Mouse (Mus musculus) midbrain, embryonic 13.5 days (tissue): ENCODE measurements at regions not wholly inside any gene's neighbourhood (a gene's known extent, or its start where the extent isn't known, plus 50 kb on each side); places are given as distances from the start of the nearest gene placed in this dataset.

Source experiments
- ATAC-seq: fragments of 200-750 bp; cut with Nextera tagmentation; 2 replicates; pipeline ENCODE4 v1.8.0; 2017; ENCODE audit warnings: mild to moderate bottlenecking, moderate TSS enrichment, moderate library complexity
- H3K27ac ChIP-seq: fragments of 300-500 bp; sonication (generic); 2 replicates; pipeline ENCODE4 v1.5.1; 2015; ENCODE audit warnings: inconsistent platforms, mild to moderate bottlenecking, moderate library complexity
- H3K27me3 ChIP-seq: fragments of 300-500 bp; sonication (generic); 2 replicates; pipeline ENCODE4 v1.6.1; 2015; ENCODE audit warnings: mild to moderate bottlenecking, inconsistent platforms
- H3K36me3 ChIP-seq: fragments of 300-500 bp; sonication (generic); 2 replicates; pipeline ENCODE4 v1.6.1; 2015; ENCODE audit warnings: mild to moderate bottlenecking, inconsistent platforms
- H3K4me1 ChIP-seq: fragments of 300-500 bp; sonication (generic); replicated peaks from 2 replicates; pipeline ENCODE4 v1.6.1; 2015; ENCODE audit warnings: inconsistent platforms
- H3K4me2 ChIP-seq: fragments of 300-500 bp; sonication (generic); replicated peaks from 2 replicates; pipeline ENCODE4 v1.6.1; 2015; ENCODE audit warnings: moderate library complexity, mild to moderate bottlenecking, inconsistent platforms
- H3K4me3 ChIP-seq: fragments of 300-500 bp; sonication (generic); replicated peaks from 2 replicates; pipeline ENCODE4 v1.5.1; 2015; ENCODE audit warnings: mild to moderate bottlenecking, inconsistent platforms
- H3K9ac ChIP-seq: fragments of 300-500 bp; sonication (generic); replicated peaks from 2 replicates; pipeline ENCODE4 v1.6.1; 2015; ENCODE audit warnings: mild to moderate bottlenecking, inconsistent platforms
- H3K9me3 ChIP-seq: fragments of 300-500 bp; sonication (generic); 2 replicates; pipeline ENCODE4 v1.6.1; 2016; ENCODE audit warnings: mild to moderate bottlenecking, inconsistent platforms
- WGBS: fragments of 180-500 bp; shearing (Covaris S2); methylation state at CpG from one replicate; pipeline ENCODE4 v1.1.7; 2015; 5-methylcytosine and 5-hydroxymethylcytosine counted together

- no peaks in the 10 kb centered on the region for H3K9me3 ChIP-seq
- WGBS: 92% methylated on average over 10 of the region's 10 CpGs
- no peak for ATAC-seq
- H3K27me3 ChIP-seq: no peaks in the 10 kb centered on the region
- H3K4me2 ChIP-seq: no peak overlapping the region
- no peaks in the 10 kb centered on the region for H3K36me3 ChIP-seq
- H3K27ac ChIP-seq: no peak overlapping the region
- H3K9ac ChIP-seq: no peak overlapping the region
- no peak overlapping the region for H3K4me3 ChIP-seq
- H3K4me1 ChIP-seq: no peaks in the 10 kb centered on the region
Observed at GRCm38 (mm10) chr11:18712642-18713053, 306.1 kb downstream of the Meis1 start.

GRCm38 (mm10) chr11:18709628-18710027 lies 309.2 kb downstream of the Meis1 start:
- Histone ChIP-seq H3K4me2 (no peak overlapping the region), H3K9me3 (no peaks in the 10 kb centered on the region), H3K4me3 (no peak overlapping the region), H3K9ac (no peak overlapping the region), H3K36me3 (no peaks in the 10 kb centered on the region), H3K27me3 (no peaks in the 10 kb centered on the region), H3K4me1 (no peaks in the 10 kb centered on the region), H3K27ac (no peak overlapping the region)
- no peak for ATAC-seq
- 82% methylated on average over 3 of the region's 3 CpGs for WGBS

- Histone ChIP-seq H3K27ac (no peak overlapping the region), H3K4me3 (no peak overlapping the region), H3K4me2 (no peak overlapping the region), H3K9ac (no peak overlapping the region), H3K27me3 (no peaks in the 10 kb centered on the region), H3K36me3 (no peaks in the 10 kb centered on the region), H3K9me3 (no peaks in the 10 kb centered on the region), H3K4me1 (no peaks in the 10 kb centered on the region)
- ATAC-seq: no peak
- WGBS: 91% methylated on average over 6 of the region's 6 CpGs
Observed at GRCm38 (mm10) chr11:18681593-18681992, 337.2 kb downstream of the Meis1 start.

- H3K36me3 ChIP-seq: no peaks in the 10 kb centered on the region
- ATAC-seq: no peak
- H3K9ac ChIP-seq: no peak overlapping the region
- no peaks in the 10 kb centered on the region for H3K4me1 ChIP-seq
- no peak overlapping the region for H3K4me3 ChIP-seq
- H3K9me3 ChIP-seq: no peaks in the 10 kb centered on the region
- no peaks in the 10 kb centered on the region for H3K27me3 ChIP-seq
- no peak overlapping the region for H3K4me2 ChIP-seq
- WGBS: 92% methylated on average over 2 of the region's 2 CpGs
- no peak overlapping the region for H3K27ac ChIP-seq
Observed at GRCm38 (mm10) chr11:18676876-18677275, 341.9 kb downstream of the Meis1 start.

GRCm38 (mm10) chr11:18670967-18671366 lies 347.8 kb downstream of the Meis1 start:
- H3K9me3 ChIP-seq: no peaks in the 10 kb centered on the region
- ATAC-seq: no peak
- H3K4me3 ChIP-seq: no peak overlapping the region
- no peaks in the 10 kb centered on the region for H3K36me3 ChIP-seq
- no peak overlapping the region for H3K9ac ChIP-seq
- 91% methylated on average over 2 of the region's 2 CpGs for WGBS
- no peaks in the 10 kb centered on the region for H3K27me3 ChIP-seq
- H3K27ac ChIP-seq: no peak overlapping the region
- no peaks in the 10 kb centered on the region for H3K4me1 ChIP-seq
- H3K4me2 ChIP-seq: no peak overlapping the region

- H3K36me3 ChIP-seq: no peaks in the 10 kb centered on the region
- no peak overlapping the region for H3K4me2 ChIP-seq
- no peaks in the 10 kb centered on the region for H3K4me1 ChIP-seq
- no peaks in the 10 kb centered on the region for H3K9me3 ChIP-seq
- no peak for ATAC-seq
- H3K9ac ChIP-seq: no peak overlapping the region
- H3K27ac ChIP-seq: no peak overlapping the region
- no peaks in the 10 kb centered on the region for H3K27me3 ChIP-seq
- WGBS: 60% methylated on average over 2 of the region's 2 CpGs
- H3K4me3 ChIP-seq: no peak overlapping the region
Observed at GRCm38 (mm10) chr11:18669322-18669721, 349.5 kb downstream of the Meis1 start.

- no peaks in the 10 kb centered on the region for H3K4me1 ChIP-seq
- H3K4me3 ChIP-seq: no peak overlapping the region
- H3K27ac ChIP-seq: no peak overlapping the region
- H3K27me3 ChIP-seq: no peaks in the 10 kb centered on the region
- H3K9me3 ChIP-seq: no peaks in the 10 kb centered on the region
- no peak overlapping the region for H3K4me2 ChIP-seq
- no peak for ATAC-seq
- H3K9ac ChIP-seq: no peak overlapping the region
- no peaks in the 10 kb centered on the region for H3K36me3 ChIP-seq
- 64% methylated on average over 1 of the region's 1 CpGs for WGBS
Observed at GRCm38 (mm10) chr11:18656358-18656757, 362.4 kb downstream of the Meis1 start.

- WGBS: 63% methylated on average over 5 of the region's 5 CpGs
- H3K4me2 ChIP-seq: no peak overlapping the region
- H3K27me3 ChIP-seq: no peaks in the 10 kb centered on the region
- no peaks in the 10 kb centered on the region for H3K36me3 ChIP-seq
- no peaks in the 10 kb centered on the region for H3K9me3 ChIP-seq
- no peaks in the 10 kb centered on the region for H3K4me1 ChIP-seq
- no peak overlapping the region for H3K9ac ChIP-seq
- no peak overlapping the region for H3K4me3 ChIP-seq
- no peak for ATAC-seq
- no peak overlapping the region for H3K27ac ChIP-seq
Observed at GRCm38 (mm10) chr11:18631975-18632773, 386.6 kb downstream of the Meis1 start.

GRCm38 (mm10) chr11:18631570-18631969 lies 387.2 kb downstream of the Meis1 start:
- no peak overlapping the region for H3K27ac ChIP-seq
- 96% methylated on average over 7 of the region's 7 CpGs for WGBS
- no peak overlapping the region for H3K4me3 ChIP-seq
- no peaks in the 10 kb centered on the region for H3K4me1 ChIP-seq
- H3K4me2 ChIP-seq: no peak overlapping the region
- H3K9ac ChIP-seq: no peak overlapping the region
- H3K9me3 ChIP-seq: no peaks in the 10 kb centered on the region
- no peak for ATAC-seq
- H3K27me3 ChIP-seq: no peaks in the 10 kb centered on the region
- no peaks in the 10 kb centered on the region for H3K36me3 ChIP-seq

- 24% methylated on average over 3 of the region's 3 CpGs for WGBS
- peaks cover 11% of the 10 kb centered on the region for H3K4me1 ChIP-seq
- peaks cover 5% of the 10 kb centered on the region for H3K27me3 ChIP-seq
- no peak overlapping the region for H3K4me3 ChIP-seq
- H3K36me3 ChIP-seq: no peaks in the 10 kb centered on the region
- H3K9me3 ChIP-seq: no peaks in the 10 kb centered on the region
- H3K27ac ChIP-seq: no peak overlapping the region
- ATAC-seq: no peak
- no peak overlapping the region for H3K9ac ChIP-seq
- no peak overlapping the region for H3K4me2 ChIP-seq
Observed at GRCm38 (mm10) chr11:18621777-18622176, 397.0 kb downstream of the Meis1 start.

GRCm38 (mm10) chr11:18604836-18605235 lies 413.9 kb downstream of the Meis1 start:
- H3K36me3 ChIP-seq: no peaks in the 10 kb centered on the region
- no peak overlapping the region for H3K27ac ChIP-seq
- 0 out of 2 replicates have a peak overlapping the region, but pooled peaks have one; percentile 6 for H3K4me2 ChIP-seq
- no peaks in the 10 kb centered on the region for H3K27me3 ChIP-seq
- 0 out of 2 replicates have a peak, but pooled peaks have one; percentile 53 for ATAC-seq
- H3K4me3 ChIP-seq: no peak overlapping the region
- H3K9ac ChIP-seq: no peak overlapping the region
- peaks cover 8% of the 10 kb centered on the region for H3K4me1 ChIP-seq
- WGBS: 7% methylated on average over 6 of the region's 6 CpGs
- no peaks in the 10 kb centered on the region for H3K9me3 ChIP-seq

- Histone ChIP-seq H3K9ac (no peak overlapping the region), H3K27me3 (no peaks in the 10 kb centered on the region), H3K36me3 (no peaks in the 10 kb centered on the region), H3K4me2 (no peak overlapping the region), H3K4me3 (no peak overlapping the region), H3K27ac (no peak overlapping the region), H3K4me1 (peaks cover 8% of the 10 kb centered on the region), H3K9me3 (no peaks in the 10 kb centered on the region)
- ATAC-seq: no peak
- WGBS: 85% methylated on average over 6 of the region's 6 CpGs
Observed at GRCm38 (mm10) chr11:18601568-18602182, 417.1 kb downstream of the Meis1 start.
